Mouse (Mus musculus) brain, embryonic 18.5 days (tissue): ENCODE measurements around the gene Tmem150a.

Experiments
- DNase-seq: peaks from one replicate; pipeline ENCODE4 v3.0.0-alpha.2; 2012; ENCODE audit warnings: low read depth, low spot score

Tmem150a gene

GRCm38 (mm10) chr6:72374206-72374605 is 19.0 kb downstream of the Tmem150a start:
- no peak for DNase-seq

- no peak for DNase-seq
Measured at GRCm38 (mm10) chr6:72374820-72375563, 19.7 kb downstream of the Tmem150a start.

GRCm38 (mm10) chr6:72378510-72379234 is 23.4 kb downstream of the Tmem150a start:
- DNase-seq: no peak

GRCm38 (mm10) chr6:72379377-72380130 is 24.3 kb downstream of the Tmem150a start:
- DNase-seq: no peak

GRCm38 (mm10) chr6:72380131-72380770 is 25.0 kb downstream of the Tmem150a start, which contains the start of gene Vamp5:
Gene Vamp5, minus strand, starts transcription at chr6:72380468.
- no peak for DNase-seq

GRCm38 (mm10) chr6:72382494-72382893 is 27.2 kb downstream of the Tmem150a start:
- DNase-seq: no peak

- DNase-seq: no peak
Measured at GRCm38 (mm10) chr6:72383142-72383820, 28.0 kb downstream of the Tmem150a start.

GRCm38 (mm10) chr6:72383952-72384351 is 28.7 kb downstream of the Tmem150a start:
- DNase-seq: no peak

GRCm38 (mm10) chr6:72385258-72385657 is 30.0 kb downstream of the Tmem150a start:
- no peak for DNase-seq

- DNase-seq: no peak
Measured at GRCm38 (mm10) chr6:72386561-72386960, 31.3 kb downstream of the Tmem150a start.

GRCm38 (mm10) chr6:72387816-72388215 is 32.6 kb downstream of the Tmem150a start:
- no peak for DNase-seq

GRCm38 (mm10) chr6:72388266-72388665 is 33.0 kb downstream of the Tmem150a start:
- DNase-seq: no peak

- DNase-seq: no peak
Measured at GRCm38 (mm10) chr6:72388791-72389329, 33.6 kb downstream of the Tmem150a start.

- DNase-seq: no peak
Measured at GRCm38 (mm10) chr6:72389471-72389940, 34.3 kb downstream of the Tmem150a start.

GRCm38 (mm10) chr6:72389941-72390771 is 34.9 kb downstream of the Tmem150a start, which contains the start of gene Vamp8:
Gene Vamp8, minus strand, starts transcription at chr6:72390703.
- DNase-seq: no peak

GRCm38 (mm10) chr6:72390795-72391521 is 35.7 kb downstream of the Tmem150a start:
- no peak for DNase-seq

GRCm38 (mm10) chr6:72392341-72392740 is 37.1 kb downstream of the Tmem150a start:
- no peak for DNase-seq

GRCm38 (mm10) chr6:72396837-72397251 is 41.6 kb downstream of the Tmem150a start:
- no peak for DNase-seq

- DNase-seq: no peak
Measured at GRCm38 (mm10) chr6:72399967-72400366, 44.7 kb downstream of the Tmem150a start.
